Mouse (Mus musculus): ENCODE measurements around the gene Dzip1.

DNA sequence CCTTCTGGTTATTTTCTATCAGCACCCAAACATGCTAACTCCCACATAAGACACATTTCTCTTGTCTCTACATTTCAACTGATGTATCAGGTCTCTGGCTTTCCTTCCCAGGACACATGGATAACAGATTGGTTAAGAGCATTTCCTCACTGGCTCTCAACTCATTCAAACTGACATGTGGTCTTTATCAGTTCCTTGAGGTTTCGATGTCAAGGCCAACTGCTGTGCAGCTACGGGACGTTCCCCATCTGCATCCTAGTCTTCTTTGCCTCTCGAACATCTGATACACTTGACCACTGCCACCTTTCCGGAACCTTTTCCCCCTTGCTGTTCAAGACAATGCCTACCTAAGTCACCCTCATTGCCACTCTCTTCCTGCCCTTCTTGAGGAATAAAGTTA is 11.6 kb downstream of the Dzip1 start:
- no peak for TF ChIP-seq POLR2A (IDR thresholded peaks at IDR 0.05; ENCODE audit: borderline replicate concordance, extremely low read depth, insufficient read depth, insufficient read length, poor library complexity, severe bottlenecking)
- TF ChIP-seq CTCF (IDR thresholded peaks at IDR 0.05; ENCODE audit: borderline replicate concordance, extremely low read depth, insufficient read depth, insufficient read length): no peak

Data from brain, embryonic 14.5 days (tissue).